Mouse (Mus musculus): ENCODE measurements around the gene Gabra1. TPM values are rescaled to one million over a fixed set of nuclear protein-coding genes. Genes with fewer than 3 reads are reported as not detected.

Gabra1 gene
- polyA plus RNA-seq (2015; fragmentation: Nextera tagmentation; extraction: Ambion mirVana) = 0.92 and 1.8 TPM in 2 replicates

- Histone ChIP-seq H3K9ac (replicated peaks; ENCODE audit: low read length) (peak within 1 kb of the TSS; percentile 66), H3K36me3 (ENCODE audit: insufficient read depth, low read length) (no peaks in the 10 kb centered on the region), H3K4me2 (replicated peaks; ENCODE audit: low read depth, low read length) (peak within 1 kb of the TSS; percentile 81), H3K4me1 (ENCODE audit: insufficient read depth, low read length) (peaks cover 12% of the 10 kb centered on the region; the same call in 1 of the 2 replicates), H3K9me3 (ENCODE audit: low read length) (no peaks in the 10 kb centered on the region), H3K4me3 (ENCODE audit: low read length) (peak within 1 kb of the TSS; percentile 55), H3K27ac (ENCODE audit: low read length) (no peak within 1 kb of the TSS), H3K27me3 (ENCODE audit: insufficient read depth, low read length) (peaks cover 7% of the 10 kb centered on the region; the same call in 1 of the 2 replicates)
- WGBS = under 1% methylated on average over 13 of the region's 13 CpGs
- peak; percentile 85 for ATAC-seq (ENCODE audit: low FRiP score, low TSS enrichment)
Measured at GRCm38 (mm10) chr11:42182825-42183152, at the start of gene Gabra1. Gabra1 (minus strand) TSS chr11:42182930.

GRCm38 (mm10) chr11:42181973-42182824 lies 531 bp downstream of the Gabra1 start:
- H3K4me1 ChIP-seq (ENCODE audit: insufficient read depth, low read length) = peaks cover 12% of the 10 kb centered on the region; the same call in 1 of the 2 replicates
- peak overlapping the region; percentile 55 for H3K4me3 ChIP-seq (ENCODE audit: low read length)
- peaks cover 7% of the 10 kb centered on the region; the same call in 1 of the 2 replicates for H3K27me3 ChIP-seq (ENCODE audit: insufficient read depth, low read length)
- H3K9me3 ChIP-seq (ENCODE audit: low read length) = no peaks in the 10 kb centered on the region
- H3K36me3 ChIP-seq (ENCODE audit: insufficient read depth, low read length) = no peaks in the 10 kb centered on the region
- peak overlapping the region; percentile 66 for H3K9ac ChIP-seq (replicated peaks; ENCODE audit: low read length)
- ATAC-seq (ENCODE audit: low FRiP score, low TSS enrichment) = peak; percentile 94
- peak overlapping the region; percentile 81 for H3K4me2 ChIP-seq (replicated peaks; ENCODE audit: low read depth, low read length)
- H3K27ac ChIP-seq (ENCODE audit: low read length) = no peak overlapping the region
- WGBS = under 1% methylated on average over 35 of the region's 35 CpGs

GRCm38 (mm10) chr11:42181426-42181825 lies 1.3 kb downstream of the Gabra1 start:
- H3K27me3 ChIP-seq (ENCODE audit: insufficient read depth, low read length) = peaks cover 7% of the 10 kb centered on the region; the same call in 1 of the 2 replicates
- peaks cover 12% of the 10 kb centered on the region; the same call in 1 of the 2 replicates for H3K4me1 ChIP-seq (ENCODE audit: insufficient read depth, low read length)
- 0 out of 2 replicates have a peak overlapping the region, but pooled peaks have one; percentile 66 for H3K9ac ChIP-seq (replicated peaks; ENCODE audit: low read length)
- ATAC-seq (ENCODE audit: low FRiP score, low TSS enrichment) = no peak
- 14% methylated on average over 5 of the region's 5 CpGs for WGBS
- H3K4me2 ChIP-seq (replicated peaks; ENCODE audit: low read depth, low read length) = peak overlapping the region; percentile 81
- no peaks in the 10 kb centered on the region for H3K36me3 ChIP-seq (ENCODE audit: insufficient read depth, low read length)
- peak overlapping the region; percentile 55 for H3K4me3 ChIP-seq (ENCODE audit: low read length)
- no peak overlapping the region for H3K27ac ChIP-seq (ENCODE audit: low read length)
- H3K9me3 ChIP-seq (ENCODE audit: low read length) = no peaks in the 10 kb centered on the region

- H3K4me1 ChIP-seq (ENCODE audit: insufficient read depth, low read length) = peaks cover 12% of the 10 kb centered on the region; the same call in 1 of the 2 replicates
- H3K9ac ChIP-seq (replicated peaks; ENCODE audit: low read length) = no peak overlapping the region
- no peak overlapping the region for H3K4me3 ChIP-seq (ENCODE audit: low read length)
- H3K27ac ChIP-seq (ENCODE audit: low read length) = no peak overlapping the region
- no peak for ATAC-seq (ENCODE audit: low FRiP score, low TSS enrichment)
- 81% methylated on average over 5 of the region's 5 CpGs for WGBS
- peaks cover 7% of the 10 kb centered on the region; the same call in 1 of the 2 replicates for H3K27me3 ChIP-seq (ENCODE audit: insufficient read depth, low read length)
- no peaks in the 10 kb centered on the region for H3K9me3 ChIP-seq (ENCODE audit: low read length)
- H3K4me2 ChIP-seq (replicated peaks; ENCODE audit: low read depth, low read length) = no peak overlapping the region
- no peaks in the 10 kb centered on the region for H3K36me3 ChIP-seq (ENCODE audit: insufficient read depth, low read length)
Measured at GRCm38 (mm10) chr11:42179535-42179934, 3.2 kb downstream of the Gabra1 start.

- ATAC-seq (ENCODE audit: low FRiP score, low TSS enrichment) = no peak
Measured at GRCm38 (mm10) chr11:42178296-42178695, 4.4 kb downstream of the Gabra1 start.

GRCm38 (mm10) chr11:42151396-42151795 lies 31.3 kb downstream of the Gabra1 start:
- Histone ChIP-seq H3K4me1 (ENCODE audit: insufficient read depth, low read length) (no peaks in the 10 kb centered on the region), H3K36me3 (ENCODE audit: insufficient read depth, low read length) (no peaks in the 10 kb centered on the region), H3K27ac (ENCODE audit: low read length) (no peak overlapping the region), H3K4me3 (ENCODE audit: low read length) (no peak overlapping the region), H3K27me3 (ENCODE audit: insufficient read depth, low read length) (no peaks in the 10 kb centered on the region), H3K9me3 (ENCODE audit: low read length) (no peaks in the 10 kb centered on the region), H3K4me2 (replicated peaks; ENCODE audit: low read depth, low read length) (no peak overlapping the region), H3K9ac (replicated peaks; ENCODE audit: low read length) (no peak overlapping the region)
- 89% methylated on average over 5 of the region's 5 CpGs for WGBS
- no peak for ATAC-seq (ENCODE audit: low FRiP score, low TSS enrichment)

More at GRCm38 (mm10) chr11:42178296-42178695, 4.4 kb downstream of the Gabra1 start:
- H3K27ac ChIP-seq (ENCODE audit: low read length) = no peak overlapping the region
- H3K9ac ChIP-seq (replicated peaks; ENCODE audit: low read length) = no peak overlapping the region
- H3K4me2 ChIP-seq (replicated peaks; ENCODE audit: low read depth, low read length) = no peak overlapping the region
- H3K9me3 ChIP-seq (ENCODE audit: low read length) = no peaks in the 10 kb centered on the region
- peaks cover 12% of the 10 kb centered on the region; the same call in 1 of the 2 replicates for H3K4me1 ChIP-seq (ENCODE audit: insufficient read depth, low read length)
- no peaks in the 10 kb centered on the region for H3K36me3 ChIP-seq (ENCODE audit: insufficient read depth, low read length)
- peaks cover 7% of the 10 kb centered on the region; the same call in 1 of the 2 replicates for H3K27me3 ChIP-seq (ENCODE audit: insufficient read depth, low read length)
- 93% methylated on average over 2 of the region's 2 CpGs for WGBS
- no peak overlapping the region for H3K4me3 ChIP-seq (ENCODE audit: low read length)

GRCm38 (mm10) chr11:42116931-42117330 lies 65.8 kb downstream of the Gabra1 start:
- H3K4me3 ChIP-seq (ENCODE audit: low read length) = no peak overlapping the region
- no peak for ATAC-seq (ENCODE audit: low FRiP score, low TSS enrichment)
- 89% methylated on average over 1 of the region's 1 CpGs for WGBS

GRCm38 (mm10) chr11:42110051-42110450 lies 72.7 kb downstream of the Gabra1 start:
- H3K9me3 ChIP-seq (ENCODE audit: low read length) = no peaks in the 10 kb centered on the region
- H3K27ac ChIP-seq (ENCODE audit: low read length) = no peak overlapping the region
- H3K9ac ChIP-seq (replicated peaks; ENCODE audit: low read length) = no peak overlapping the region
- no peak for ATAC-seq (ENCODE audit: low FRiP score, low TSS enrichment)
- no peak overlapping the region for H3K4me3 ChIP-seq (ENCODE audit: low read length)
- no peaks in the 10 kb centered on the region for H3K4me1 ChIP-seq (ENCODE audit: insufficient read depth, low read length)
- H3K27me3 ChIP-seq (ENCODE audit: insufficient read depth, low read length) = no peaks in the 10 kb centered on the region
- 73% methylated on average over 1 of the region's 1 CpGs for WGBS
- H3K36me3 ChIP-seq (ENCODE audit: insufficient read depth, low read length) = no peaks in the 10 kb centered on the region
- H3K4me2 ChIP-seq (replicated peaks; ENCODE audit: low read depth, low read length) = no peak overlapping the region

More at GRCm38 (mm10) chr11:42116931-42117330, 65.8 kb downstream of the Gabra1 start:
- H3K27me3 ChIP-seq (ENCODE audit: insufficient read depth, low read length) = no peaks in the 10 kb centered on the region
- H3K9ac ChIP-seq (replicated peaks; ENCODE audit: low read length) = no peak overlapping the region
- H3K4me1 ChIP-seq (ENCODE audit: insufficient read depth, low read length) = no peaks in the 10 kb centered on the region
- no peaks in the 10 kb centered on the region for H3K36me3 ChIP-seq (ENCODE audit: insufficient read depth, low read length)
- H3K9me3 ChIP-seq (ENCODE audit: low read length) = no peaks in the 10 kb centered on the region
- no peak overlapping the region for H3K4me2 ChIP-seq (replicated peaks; ENCODE audit: low read depth, low read length)
- no peak overlapping the region for H3K27ac ChIP-seq (ENCODE audit: low read length)

- no peaks in the 10 kb centered on the region for H3K27me3 ChIP-seq (ENCODE audit: insufficient read depth, low read length)
- no peak overlapping the region for H3K4me2 ChIP-seq (replicated peaks; ENCODE audit: low read depth, low read length)
- no peak overlapping the region for H3K9ac ChIP-seq (replicated peaks; ENCODE audit: low read length)
- H3K9me3 ChIP-seq (ENCODE audit: low read length) = no peaks in the 10 kb centered on the region
- no peak for ATAC-seq (ENCODE audit: low FRiP score, low TSS enrichment)
- H3K36me3 ChIP-seq (ENCODE audit: insufficient read depth, low read length) = no peaks in the 10 kb centered on the region
- H3K27ac ChIP-seq (ENCODE audit: low read length) = no peak overlapping the region
- H3K4me1 ChIP-seq (ENCODE audit: insufficient read depth, low read length) = no peaks in the 10 kb centered on the region
- H3K4me3 ChIP-seq (ENCODE audit: low read length) = no peak overlapping the region
Measured at GRCm38 (mm10) chr11:42109627-42110026, 73.1 kb downstream of the Gabra1 start.

GRCm38 (mm10) chr11:42095556-42095955 lies 87.2 kb downstream of the Gabra1 start:
- no peaks in the 10 kb centered on the region for H3K36me3 ChIP-seq (ENCODE audit: insufficient read depth, low read length)
- no peak overlapping the region for H3K4me3 ChIP-seq (ENCODE audit: low read length)
- no peaks in the 10 kb centered on the region for H3K4me1 ChIP-seq (ENCODE audit: insufficient read depth, low read length)
- H3K27ac ChIP-seq (ENCODE audit: low read length) = no peak overlapping the region
- H3K9me3 ChIP-seq (ENCODE audit: low read length) = no peaks in the 10 kb centered on the region
- H3K9ac ChIP-seq (replicated peaks; ENCODE audit: low read length) = no peak overlapping the region
- H3K27me3 ChIP-seq (ENCODE audit: insufficient read depth, low read length) = no peaks in the 10 kb centered on the region
- no peak for ATAC-seq (ENCODE audit: low FRiP score, low TSS enrichment)
- no peak overlapping the region for H3K4me2 ChIP-seq (replicated peaks; ENCODE audit: low read depth, low read length)
- 90% methylated on average over 2 of the region's 2 CpGs for WGBS

All from kidney, embryonic 16.5 days (tissue).